Comparison of ENCODE assay signal across 10 mouse cellular contexts in the genomic region with DNA sequence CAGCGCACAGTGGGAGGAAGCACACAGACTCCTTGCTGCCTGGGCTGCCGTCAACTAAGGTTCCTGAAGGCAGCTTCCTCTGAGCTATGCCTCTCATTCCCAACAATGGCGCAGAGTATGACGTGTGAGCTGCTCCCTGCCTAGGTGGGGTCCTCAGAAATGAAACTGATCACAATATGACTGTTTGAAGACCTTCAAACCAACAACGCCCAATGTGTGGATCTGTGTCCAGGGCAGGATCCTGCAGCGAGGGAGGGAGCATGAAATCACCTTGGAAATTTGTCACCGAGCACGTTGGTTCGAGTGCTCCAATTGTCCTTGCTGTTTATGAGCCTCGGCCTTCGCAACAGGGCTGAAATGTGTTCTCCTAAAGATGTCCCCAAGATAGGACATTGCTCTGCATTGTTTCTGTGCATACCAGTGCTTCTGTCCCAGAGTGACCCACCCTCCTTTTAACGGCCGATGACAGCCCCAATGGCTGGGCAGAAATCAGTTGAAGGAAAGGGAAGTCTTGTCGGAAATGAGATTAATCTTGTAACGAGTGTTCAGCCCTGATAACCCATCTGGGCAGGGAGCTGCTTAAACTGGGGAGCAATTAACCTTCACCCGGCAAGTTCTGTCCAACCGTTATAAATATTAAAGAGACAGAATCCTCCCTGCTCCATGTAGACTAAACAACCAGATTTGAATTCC.
DNase-seq lines count a peak whose midpoint lies in the region; ATAC-seq and TF ChIP-seq lines count a peak whose summit lies in the region.
"Had no signal": no experiment of that assay in that cellular context is flagged by ENCODE, and none has a peak within 500 bp of the region (broad histone marks: within the 10 kb centered on the region; RNA-seq: fewer than 3 reads in every experiment).

No protein-coding gene starts in this region.

- WGBS in intestine, embryonic 14.5 days: 59% methylated on average over 17 of the region's 17 CpGs
- 48% methylated on average over 17 of the region's 17 CpGs for WGBS in intestine, postnatal 0 days
- 55% methylated on average over 17 of the region's 17 CpGs for WGBS in intestine, embryonic 16.5 days
- 27% methylated on average over 17 of the region's 17 CpGs for WGBS in liver, postnatal 0 days (ENCODE audit: insufficient replicate concordance)
- 83% methylated on average over 17 of the region's 17 CpGs for WGBS in forebrain, embryonic 11.5 days

- H3K27me3 ChIP-seq in intestine, embryonic 14.5 days (replicated peaks; ENCODE audit: control insufficient read depth, insufficient read depth, low read length): no peaks in the 10 kb centered on the region
- H3K27me3 ChIP-seq in intestine, postnatal 0 days (replicated peaks; ENCODE audit: control insufficient read depth, insufficient read depth, low read length): no peaks in the 10 kb centered on the region
- H3K27me3 ChIP-seq in intestine, embryonic 16.5 days (replicated peaks; ENCODE audit: control insufficient read depth, insufficient read depth, low read length): no peaks in the 10 kb centered on the region
- H3K27me3 ChIP-seq in liver, postnatal 0 days (ENCODE audit: insufficient read depth, low read length): no peaks in the 10 kb centered on the region
- no peaks in the 10 kb centered on the region for H3K27me3 ChIP-seq in forebrain, embryonic 11.5 days (ENCODE audit: control insufficient read depth, insufficient read depth, low read length)
- H3K27me3 ChIP-seq: CH12.LX had no signal

- no peak overlapping the region for H3K4me3 ChIP-seq in intestine, embryonic 14.5 days (ENCODE audit: low read depth, low read length)
- no peak overlapping the region for H3K4me3 ChIP-seq in intestine, postnatal 0 days (ENCODE audit: low read depth, low read length)
- H3K4me3 ChIP-seq in intestine, embryonic 16.5 days (ENCODE audit: low read length): no peak overlapping the region
- H3K4me3 ChIP-seq in liver, postnatal 0 days (ENCODE audit: low read depth, low read length): no peak overlapping the region
- no peak overlapping the region for H3K4me3 ChIP-seq in forebrain, embryonic 11.5 days (ENCODE audit: low read depth, low read length)

- ATAC-seq in intestine, embryonic 14.5 days (replicated peaks; ENCODE audit: low FRiP score, low TSS enrichment, low read depth): no peak
- ATAC-seq in intestine, postnatal 0 days: no peak
- ATAC-seq in intestine, embryonic 16.5 days: peak; percentile 48; the same call in 1 of the 2 replicates
- ATAC-seq in liver, postnatal 0 days: peak; percentile 67
- ATAC-seq in forebrain, embryonic 11.5 days (replicated peaks; ENCODE audit: low FRiP score): no peak

- peaks cover 11% of the 10 kb centered on the region for H3K4me1 ChIP-seq in intestine, embryonic 14.5 days (replicated peaks; ENCODE audit: control insufficient read depth, insufficient read depth, low read length)
- H3K4me1 ChIP-seq in intestine, postnatal 0 days (replicated peaks; ENCODE audit: control insufficient read depth, insufficient read depth, low read length): no peaks in the 10 kb centered on the region; the same call in 1 of the 2 replicates
- peaks cover 8% of the 10 kb centered on the region; the same call in 1 of the 2 replicates for H3K4me1 ChIP-seq in intestine, embryonic 16.5 days (ENCODE audit: control insufficient read depth, insufficient read depth, low read length)
- peaks cover 38% of the 10 kb centered on the region for H3K4me1 ChIP-seq in liver, postnatal 0 days (ENCODE audit: insufficient read depth)
- no peaks in the 10 kb centered on the region for H3K4me1 ChIP-seq in forebrain, embryonic 11.5 days (replicated peaks; ENCODE audit: control insufficient read depth, insufficient read depth, low read length)

- peak; percentile 92 for TF ChIP-seq EP300 in liver, postnatal 0 days (IDR thresholded peaks at IDR 0.05; ENCODE audit: low read depth)

- no peak overlapping the region for H3K4me2 ChIP-seq in intestine, embryonic 14.5 days (ENCODE audit: low read length)
- H3K4me2 ChIP-seq in intestine, postnatal 0 days (replicated peaks; ENCODE audit: low read depth): no peak overlapping the region
- no peak overlapping the region for H3K4me2 ChIP-seq in intestine, embryonic 16.5 days (ENCODE audit: low read depth, low read length)
- H3K4me2 ChIP-seq in liver, postnatal 0 days (ENCODE audit: low read depth, low read length): peak overlapping the region; percentile 31
- no peak overlapping the region for H3K4me2 ChIP-seq in forebrain, embryonic 11.5 days (ENCODE audit: low read depth, low read length, severe bottlenecking)

- intact Hi-C loops in left cerebral cortex, postnatal 25 days (cut with DNase I): no loop called here

- TF ChIP-seq CTCF in intestine, postnatal 0 days (IDR thresholded peaks at IDR 0.05; ENCODE audit: low read depth): no peak
- no peak for TF ChIP-seq CTCF in liver, postnatal 0 days (IDR thresholded peaks at IDR 0.05; ENCODE audit: low read depth)

- peak overlapping the region; percentile 6; the same call in 1 of the 2 replicates for H3K27ac ChIP-seq in intestine, embryonic 14.5 days (ENCODE audit: low read depth)
- H3K27ac ChIP-seq in intestine, postnatal 0 days (ENCODE audit: low read depth, low read length): no peak overlapping the region; the same call in 1 of the 2 replicates
- H3K27ac ChIP-seq in intestine, embryonic 16.5 days (ENCODE audit: low read length): peak overlapping the region; percentile 54
- peak overlapping the region; percentile 17; the same call in 1 of the 2 replicates for H3K27ac ChIP-seq in liver, postnatal 0 days (ENCODE audit: low read depth)
- H3K27ac ChIP-seq in forebrain, embryonic 11.5 days (ENCODE audit: low read depth, low read length): no peak overlapping the region

- H3K9ac ChIP-seq in intestine, embryonic 14.5 days (ENCODE audit: low read length): no peak overlapping the region
- H3K9ac ChIP-seq in intestine, postnatal 0 days (ENCODE audit: low read depth, low read length): no peak overlapping the region
- H3K9ac ChIP-seq in intestine, embryonic 16.5 days (ENCODE audit: low read depth, low read length): no peak overlapping the region
- H3K9ac ChIP-seq in liver, postnatal 0 days (replicated peaks): no peak overlapping the region
- H3K9ac ChIP-seq in forebrain, embryonic 11.5 days (ENCODE audit: low read length): no peak overlapping the region

- DNase-seq in intestine, embryonic 14.5 days (ENCODE audit: low spot score): no peak
- DNase-seq in liver, postnatal 0 days: no peak
- DNase-seq in left cerebral cortex, postnatal 25 days (ENCODE audit: low spot score in 2 of 2): no peak
- DNase-seq in spleen, adult 18-20 months: no peak
- DNase-seq in thymus, postnatal 36 days: no peak
- DNase-seq in forebrain, embryonic 11.5 days (ENCODE audit: low spot score): no peak
- DNase-seq: cerebellum, postnatal 14 days had no signal

- H3K36me3 ChIP-seq in intestine, embryonic 14.5 days (ENCODE audit: control insufficient read depth, insufficient read depth, low read length): no peaks in the 10 kb centered on the region
- H3K36me3 ChIP-seq in intestine, postnatal 0 days (ENCODE audit: control insufficient read depth, insufficient read depth): no peaks in the 10 kb centered on the region
- H3K36me3 ChIP-seq in intestine, embryonic 16.5 days (ENCODE audit: control insufficient read depth, insufficient read depth, low read length): no peaks in the 10 kb centered on the region
- H3K36me3 ChIP-seq in liver, postnatal 0 days (replicated peaks; ENCODE audit: insufficient read depth, low read length): no peaks in the 10 kb centered on the region
- no peaks in the 10 kb centered on the region for H3K36me3 ChIP-seq in forebrain, embryonic 11.5 days (ENCODE audit: control insufficient read depth, insufficient read depth, low read length)

- H3K9me3 ChIP-seq in intestine, embryonic 14.5 days (ENCODE audit: control insufficient read depth, low read length): no peaks in the 10 kb centered on the region
- H3K9me3 ChIP-seq in intestine, postnatal 0 days (ENCODE audit: control insufficient read depth): no peaks in the 10 kb centered on the region
- H3K9me3 ChIP-seq in intestine, embryonic 16.5 days (ENCODE audit: control insufficient read depth, low read length): no peaks in the 10 kb centered on the region
- H3K9me3 ChIP-seq in liver, postnatal 0 days (ENCODE audit: low read length): no peaks in the 10 kb centered on the region
- no peaks in the 10 kb centered on the region for H3K9me3 ChIP-seq in forebrain, embryonic 11.5 days (ENCODE audit: control insufficient read depth, low read length)

Comparison
In these comparisons a context has a peak if more than half of its experiments do, and no peak if none do; other contexts are left out.
1. ATAC-seq: peak in intestine, embryonic 16.5 days (single experiment) and liver, postnatal 0 days (single experiment); none in intestine, embryonic 14.5 days (single experiment), intestine, postnatal 0 days (single experiment) and forebrain, embryonic 11.5 days (single experiment).
2. H3K27ac ChIP-seq: peak in intestine, embryonic 14.5 days (single experiment), intestine, embryonic 16.5 days (single experiment) and liver, postnatal 0 days (single experiment); none in intestine, postnatal 0 days (single experiment) and forebrain, embryonic 11.5 days (single experiment).